Mouse (Mus musculus): ENCODE data around the gene Acsm3. TPM values are rescaled to one million over a fixed set of nuclear protein-coding genes. Genes with fewer than 3 reads are reported as not detected.
"Not testable (repeated sequence)": the region's sequence is repeated elsewhere in the genome, so short reads cannot be mapped to it uniquely, and the experiment has no call there.

Acsm3 gene
- polyA plus RNA-seq, 1 experiment = not detected

GRCm38 (mm10) chr7:119738877-119739276 is 21.8 kb upstream of the Acsm3 start:
- peaks cover 4% of the 10 kb centered on the region; the same call in 1 of the 2 replicates for H3K9me3 ChIP-seq (replicated peaks; ENCODE audit: control insufficient read depth, insufficient read depth, low read length, poor library complexity, severe bottlenecking)
- TF ChIP-seq EP300 (IDR thresholded peaks at IDR 0.05; ENCODE audit: insufficient read depth, low read depth, low read length) (no peak), POLR2A (IDR thresholded peaks at IDR 0.05; ENCODE audit: insufficient read depth, low read length) (no peak), CTCF (IDR thresholded peaks at IDR 0.05; ENCODE audit: low read depth, low read length) (no peak)

GRCm38 (mm10) chr7:119739798-119740468 is 20.8 kb upstream of the Acsm3 start:
- H3K9me3 ChIP-seq (replicated peaks; ENCODE audit: control insufficient read depth, insufficient read depth, low read length, poor library complexity, severe bottlenecking); H3K4me1 ChIP-seq (ENCODE audit: control insufficient read depth, insufficient read depth, low read length); H3K36me3 ChIP-seq (ENCODE audit: control insufficient read depth, insufficient read depth, low read length, poor library complexity, severe bottlenecking); H3K4me3 ChIP-seq (ENCODE audit: low read depth, low read length); H3K27ac ChIP-seq (ENCODE audit: insufficient read depth, low read length); H3K27me3 ChIP-seq (ENCODE audit: control insufficient read depth, insufficient read depth, low read length, poor library complexity, severe bottlenecking): not testable (repeated sequence)
- peak overlapping the region; percentile 56; the same call in 1 of the 2 replicates for H3K9ac ChIP-seq (ENCODE audit: low read depth, poor library complexity, severe bottlenecking)

More at GRCm38 (mm10) chr7:119738877-119739276, 21.8 kb upstream of the Acsm3 start:
- Histone ChIP-seq H3K9ac (ENCODE audit: low read depth, poor library complexity, severe bottlenecking) (no peak overlapping the region), H3K27me3 (ENCODE audit: control insufficient read depth, insufficient read depth, low read length, poor library complexity, severe bottlenecking) (peaks cover 1% of the 10 kb centered on the region; the same call in 1 of the 2 replicates), H3K4me3 (ENCODE audit: low read depth, low read length) (no peak overlapping the region), H3K27ac (ENCODE audit: insufficient read depth, low read length) (no peak overlapping the region), H3K36me3 (ENCODE audit: control insufficient read depth, insufficient read depth, low read length, poor library complexity, severe bottlenecking) (no peaks in the 10 kb centered on the region), H3K4me1 (ENCODE audit: control insufficient read depth, insufficient read depth, low read length) (no peaks in the 10 kb centered on the region)

- TF ChIP-seq EP300 (IDR thresholded peaks at IDR 0.05; ENCODE audit: insufficient read depth, low read depth, low read length) (no peak), POLR2A (IDR thresholded peaks at IDR 0.05; ENCODE audit: insufficient read depth, low read length) (no peak), CTCF (IDR thresholded peaks at IDR 0.05; ENCODE audit: low read depth, low read length) (peak; percentile 28)
- peak overlapping the region; percentile 34 for H3K4me3 ChIP-seq (ENCODE audit: low read depth, low read length)
- H3K36me3 ChIP-seq (ENCODE audit: control insufficient read depth, insufficient read depth, low read length, poor library complexity, severe bottlenecking) = no peaks in the 10 kb centered on the region
- H3K27me3 ChIP-seq (ENCODE audit: control insufficient read depth, insufficient read depth, low read length, poor library complexity, severe bottlenecking) = peaks cover 1% of the 10 kb centered on the region; the same call in 1 of the 2 replicates
- H3K27ac ChIP-seq (ENCODE audit: insufficient read depth, low read length) = no peak overlapping the region
- H3K9me3 ChIP-seq (replicated peaks; ENCODE audit: control insufficient read depth, insufficient read depth, low read length, poor library complexity, severe bottlenecking) = no peaks in the 10 kb centered on the region
- H3K9ac ChIP-seq (ENCODE audit: low read depth, poor library complexity, severe bottlenecking) = peak overlapping the region; percentile 56
- no peaks in the 10 kb centered on the region for H3K4me1 ChIP-seq (ENCODE audit: control insufficient read depth, insufficient read depth, low read length)
Measured at GRCm38 (mm10) chr7:119744321-119744720, 16.4 kb upstream of the Acsm3 start.

GRCm38 (mm10) chr7:119745869-119746268 is 14.9 kb upstream of the Acsm3 start:
- TF ChIP-seq EP300 (IDR thresholded peaks at IDR 0.05; ENCODE audit: insufficient read depth, low read depth, low read length) (no peak), CTCF (IDR thresholded peaks at IDR 0.05; ENCODE audit: low read depth, low read length) (no peak), POLR2A (IDR thresholded peaks at IDR 0.05; ENCODE audit: insufficient read depth, low read length) (no peak)
- Histone ChIP-seq H3K4me1 (ENCODE audit: control insufficient read depth, insufficient read depth, low read length) (no peaks in the 10 kb centered on the region), H3K36me3 (ENCODE audit: control insufficient read depth, insufficient read depth, low read length, poor library complexity, severe bottlenecking) (no peaks in the 10 kb centered on the region), H3K9me3 (replicated peaks; ENCODE audit: control insufficient read depth, insufficient read depth, low read length, poor library complexity, severe bottlenecking) (no peaks in the 10 kb centered on the region), H3K27me3 (ENCODE audit: control insufficient read depth, insufficient read depth, low read length, poor library complexity, severe bottlenecking) (peaks cover 1% of the 10 kb centered on the region; the same call in 1 of the 2 replicates), H3K4me3 (ENCODE audit: low read depth, low read length) (no peak overlapping the region), H3K27ac (ENCODE audit: insufficient read depth, low read length) (no peak overlapping the region), H3K9ac (ENCODE audit: low read depth, poor library complexity, severe bottlenecking) (no peak overlapping the region)

GRCm38 (mm10) chr7:119748761-119749160 is 12.0 kb upstream of the Acsm3 start:
- H3K4me3 ChIP-seq (ENCODE audit: low read depth, low read length) = no peak overlapping the region
- no peaks in the 10 kb centered on the region for H3K4me1 ChIP-seq (ENCODE audit: control insufficient read depth, insufficient read depth, low read length)
- TF ChIP-seq EP300 (IDR thresholded peaks at IDR 0.05; ENCODE audit: insufficient read depth, low read depth, low read length) (no peak), CTCF (IDR thresholded peaks at IDR 0.05; ENCODE audit: low read depth, low read length) (no peak), POLR2A (IDR thresholded peaks at IDR 0.05; ENCODE audit: insufficient read depth, low read length) (no peak)
- no peak overlapping the region for H3K27ac ChIP-seq (ENCODE audit: insufficient read depth, low read length)
- no peaks in the 10 kb centered on the region; the same call in 1 of the 2 replicates for H3K9me3 ChIP-seq (replicated peaks; ENCODE audit: control insufficient read depth, insufficient read depth, low read length, poor library complexity, severe bottlenecking)
- no peaks in the 10 kb centered on the region for H3K27me3 ChIP-seq (ENCODE audit: control insufficient read depth, insufficient read depth, low read length, poor library complexity, severe bottlenecking)
- no peaks in the 10 kb centered on the region for H3K36me3 ChIP-seq (ENCODE audit: control insufficient read depth, insufficient read depth, low read length, poor library complexity, severe bottlenecking)
- H3K9ac ChIP-seq (ENCODE audit: low read depth, poor library complexity, severe bottlenecking) = no peak overlapping the region

GRCm38 (mm10) chr7:119749942-119750341 is 10.8 kb upstream of the Acsm3 start:
- H3K9ac ChIP-seq (ENCODE audit: low read depth, poor library complexity, severe bottlenecking) = no peak overlapping the region
- no peaks in the 10 kb centered on the region for H3K36me3 ChIP-seq (ENCODE audit: control insufficient read depth, insufficient read depth, low read length, poor library complexity, severe bottlenecking)
- no peak overlapping the region for H3K27ac ChIP-seq (ENCODE audit: insufficient read depth, low read length)
- no peaks in the 10 kb centered on the region for H3K27me3 ChIP-seq (ENCODE audit: control insufficient read depth, insufficient read depth, low read length, poor library complexity, severe bottlenecking)
- H3K4me1 ChIP-seq (ENCODE audit: control insufficient read depth, insufficient read depth, low read length) = no peaks in the 10 kb centered on the region
- no peaks in the 10 kb centered on the region; the same call in 1 of the 2 replicates for H3K9me3 ChIP-seq (replicated peaks; ENCODE audit: control insufficient read depth, insufficient read depth, low read length, poor library complexity, severe bottlenecking)
- TF ChIP-seq CTCF (IDR thresholded peaks at IDR 0.05; ENCODE audit: low read depth, low read length) (no peak), POLR2A (IDR thresholded peaks at IDR 0.05; ENCODE audit: insufficient read depth, low read length) (no peak), EP300 (IDR thresholded peaks at IDR 0.05; ENCODE audit: insufficient read depth, low read depth, low read length) (no peak)
- no peak overlapping the region for H3K4me3 ChIP-seq (ENCODE audit: low read depth, low read length)

All from ES-Bruce4 (cell line).